Mouse (Mus musculus) intestine, embryonic 15.5 days (tissue): ENCODE data around the gene Gm5152. TPM values are rescaled to one million over a fixed set of nuclear protein-coding genes. Genes with fewer than 3 reads are reported as not detected.
"Not testable (repeated sequence)": the region's sequence is repeated elsewhere in the genome, so short reads cannot be mapped to it uniquely, and the experiment has no call there.

Experiments
- ATAC-seq: fragments of 200-750 bp; cut with Nextera tagmentation; 2 replicates; pipeline ENCODE4 v1.8.0; 2017; ENCODE audit warnings: moderate TSS enrichment, moderate library complexity
- H3K27ac ChIP-seq: fragments of 300-500 bp; sonication (generic); 2 replicates; pipeline ENCODE4 v1.5.1; 2015; ENCODE audit warnings: mild to moderate bottlenecking, inconsistent platforms
- H3K27me3 ChIP-seq: fragments of 300-500 bp; sonication (generic); replicated peaks from 2 replicates; pipeline ENCODE4 v1.6.1; 2015; ENCODE audit warnings: inconsistent platforms
- H3K36me3 ChIP-seq: fragments of 300-500 bp; sonication (generic); 2 replicates; pipeline ENCODE4 v1.6.1; 2015; ENCODE audit warnings: inconsistent platforms
- H3K4me1 ChIP-seq: fragments of 300-500 bp; sonication (generic); replicated peaks from 2 replicates; pipeline ENCODE4 v1.6.1; 2015; ENCODE audit warnings: inconsistent platforms
- H3K4me2 ChIP-seq: fragments of 300-500 bp; sonication (generic); replicated peaks from 2 replicates; pipeline ENCODE4 v1.6.1; 2015; ENCODE audit warnings: mild to moderate bottlenecking, inconsistent platforms
- H3K4me3 ChIP-seq: fragments of 300-500 bp; sonication (generic); replicated peaks from 2 replicates; pipeline ENCODE4 v1.5.1; 2015; ENCODE audit warnings: inconsistent platforms
- H3K9ac ChIP-seq: fragments of 300-500 bp; sonication (generic); 2 replicates; pipeline ENCODE4 v1.6.1; 2015; ENCODE audit warnings: inconsistent platforms
- H3K9me3 ChIP-seq: fragments of 300-500 bp; sonication (generic); 2 replicates; pipeline ENCODE4 v1.6.1; 2016; ENCODE audit warnings: inconsistent platforms
- WGBS: fragments of 180-500 bp; shearing (Covaris S2); methylation state at CpG from one replicate; pipeline ENCODE4 v1.1.7; 2015; 5-methylcytosine and 5-hydroxymethylcytosine counted together
- polyA plus RNA-seq: library from polyadenylated mRNA; unstranded; fragments of >200 nt; fragmentation: Nextera tagmentation; extraction: Ambion mirVana; gene quantifications from 2 replicates; pipeline ENCODE4 v1.2.1, GENCODE M21; 2015

Gm5152 gene
- polyA plus RNA-seq = not detected in 2 replicates

DNA sequence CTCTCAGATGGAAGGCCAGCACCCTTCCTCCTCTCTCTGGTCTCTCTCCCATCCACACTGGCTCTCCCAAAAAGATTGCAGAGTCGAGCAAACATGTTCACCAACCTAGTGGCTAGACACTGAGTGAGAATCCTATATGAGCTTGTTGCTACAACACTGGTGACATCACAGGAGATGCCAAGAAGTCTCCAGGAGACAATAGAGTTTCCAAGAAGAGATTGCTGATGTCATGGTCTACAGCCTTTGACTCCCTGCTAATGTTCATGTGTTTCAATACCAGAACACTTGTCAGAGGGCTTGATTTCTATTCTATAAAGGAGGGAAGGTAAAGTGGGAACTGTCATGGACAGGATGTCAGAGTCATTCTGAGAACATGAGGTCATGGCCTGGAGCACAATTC lies at the start of gene Gm5152:
Gene Gm5152 (minus strand): TSS at position 101 of the 400 bp plus-strand sequence.
- not testable (repeated sequence) for H3K27ac ChIP-seq, H3K4me1 ChIP-seq, H3K27me3 ChIP-seq, H3K9ac ChIP-seq, H3K4me2 ChIP-seq, H3K9me3 ChIP-seq, H3K36me3 ChIP-seq, ATAC-seq, H3K4me3 ChIP-seq
- no CpG with 5 or more reads among the region's 1 CpGs for WGBS

DNA sequence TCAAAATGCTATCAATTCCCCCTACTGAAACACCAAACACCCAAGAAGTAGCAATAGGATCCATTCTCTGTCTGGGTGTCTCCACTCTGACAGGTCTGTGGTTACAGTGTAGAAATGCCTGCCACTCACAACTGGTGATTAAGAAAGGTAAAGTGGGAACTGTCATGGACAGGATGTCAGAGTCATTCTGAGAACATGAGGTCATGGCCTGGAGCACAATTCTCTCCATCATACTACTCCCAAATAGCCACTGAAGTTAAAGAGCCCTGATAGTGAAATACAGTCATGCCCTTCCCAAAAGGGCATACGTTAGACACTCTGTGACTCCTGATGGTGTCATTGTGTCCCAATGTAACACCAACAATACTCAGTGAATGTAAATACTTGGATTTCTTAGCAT lies 8.4 kb upstream of the Gm5152 start:
- H3K36me3 ChIP-seq, H3K27me3 ChIP-seq, ATAC-seq, H3K4me2 ChIP-seq, H3K4me1 ChIP-seq, H3K27ac ChIP-seq, H3K9me3 ChIP-seq, H3K9ac ChIP-seq, H3K4me3 ChIP-seq: not testable (repeated sequence)
- 70% methylated on average over 1 of the region's 1 CpGs for WGBS

DNA sequence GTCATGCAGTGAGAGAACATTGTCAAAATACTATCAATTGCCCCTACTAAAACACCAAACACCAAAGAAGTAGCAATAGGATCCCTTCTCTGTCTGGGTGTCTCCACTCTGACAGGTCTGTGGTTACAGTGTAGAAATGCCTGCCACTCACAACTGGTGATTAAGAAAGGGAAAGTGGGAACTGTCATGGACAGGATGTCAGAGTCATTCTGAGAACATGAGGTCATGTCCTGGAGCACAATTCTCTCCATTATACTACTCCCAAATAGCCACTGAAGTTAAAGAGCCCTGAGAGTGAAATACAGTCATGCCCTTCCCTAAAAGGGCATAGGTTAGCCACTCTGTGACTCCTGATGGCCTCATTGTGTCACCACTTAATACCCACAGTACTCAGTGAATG lies 556 bp downstream of the Gm5152 start:
- not testable (repeated sequence) for H3K4me2 ChIP-seq, H3K27ac ChIP-seq, H3K36me3 ChIP-seq, ATAC-seq, H3K9ac ChIP-seq, H3K9me3 ChIP-seq, H3K4me3 ChIP-seq, H3K4me1 ChIP-seq, H3K27me3 ChIP-seq

DNA sequence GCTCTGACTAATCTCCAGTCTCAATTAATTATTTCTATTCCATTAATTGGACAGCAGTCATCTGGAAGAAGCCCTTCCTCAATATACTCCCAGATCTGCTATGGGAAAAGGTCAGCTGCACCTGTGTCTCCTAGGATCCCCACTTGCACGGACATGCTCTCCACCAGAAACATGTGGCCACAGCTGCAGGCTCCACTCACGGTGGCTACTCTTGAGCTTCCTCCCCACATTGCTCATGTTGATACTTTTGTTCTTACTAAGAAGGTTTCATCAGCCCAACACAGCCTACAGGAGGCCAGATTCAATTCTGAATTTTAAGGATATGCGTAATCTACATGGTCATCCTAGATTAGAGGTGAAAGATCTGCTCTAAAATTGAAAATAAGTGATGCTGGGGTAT lies 5.9 kb downstream of the Gm5152 start:
- H3K27me3 ChIP-seq, H3K27ac ChIP-seq, H3K9ac ChIP-seq, H3K36me3 ChIP-seq, H3K4me1 ChIP-seq, H3K4me3 ChIP-seq, H3K4me2 ChIP-seq, H3K9me3 ChIP-seq, ATAC-seq: not testable (repeated sequence)
- WGBS = 90% methylated on average over 3 of the region's 3 CpGs

DNA sequence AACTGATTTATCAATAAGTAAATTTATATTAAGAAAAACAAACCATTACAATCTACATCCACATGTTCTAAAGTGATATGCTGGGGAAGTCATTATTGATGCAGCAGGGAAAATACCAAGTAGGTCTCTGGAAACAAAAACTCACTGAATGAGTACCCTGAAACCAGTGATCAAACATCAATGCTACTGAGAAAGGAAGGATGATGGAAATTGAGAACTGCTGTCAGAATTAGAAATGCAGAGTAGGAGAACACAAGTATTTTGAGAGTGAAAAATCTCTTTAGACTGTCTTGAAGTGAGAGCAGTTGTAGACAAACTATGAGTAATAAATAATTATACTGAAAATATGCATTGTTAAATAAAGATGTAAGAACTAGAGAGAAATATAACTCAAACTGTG lies 26.0 kb downstream of the Gm5152 start:
- Histone ChIP-seq H3K4me3 (no peak overlapping the region), H3K36me3 (no peaks in the 10 kb centered on the region), H3K4me1 (no peaks in the 10 kb centered on the region), H3K9ac (no peak overlapping the region), H3K4me2 (no peak overlapping the region), H3K27ac (no peak overlapping the region), H3K9me3 (no peaks in the 10 kb centered on the region), H3K27me3 (no peaks in the 10 kb centered on the region)
- no peak for ATAC-seq

DNA sequence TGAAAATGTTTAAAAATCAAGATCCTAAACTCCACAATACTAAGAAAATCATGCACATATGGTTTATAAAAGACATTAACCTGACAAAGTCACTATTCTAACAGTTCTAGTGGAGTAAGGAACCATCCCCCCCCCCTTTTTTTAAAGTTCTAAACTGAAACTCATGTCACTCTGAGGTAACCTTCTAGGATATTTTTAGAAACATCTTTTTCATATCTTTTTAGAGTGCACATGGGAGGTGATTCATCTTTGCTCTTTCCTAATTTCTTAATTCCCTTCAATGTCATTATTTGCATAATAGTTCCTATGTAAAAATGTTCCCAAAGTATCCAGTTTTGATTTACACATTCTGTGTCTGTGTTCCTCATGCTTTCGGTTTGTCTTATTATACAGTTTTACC lies 43.3 kb downstream of the Gm5152 start:
- 73% methylated on average over 1 of the region's 1 CpGs for WGBS
- no peak for ATAC-seq
- no peaks in the 10 kb centered on the region for H3K9me3 ChIP-seq

DNA sequence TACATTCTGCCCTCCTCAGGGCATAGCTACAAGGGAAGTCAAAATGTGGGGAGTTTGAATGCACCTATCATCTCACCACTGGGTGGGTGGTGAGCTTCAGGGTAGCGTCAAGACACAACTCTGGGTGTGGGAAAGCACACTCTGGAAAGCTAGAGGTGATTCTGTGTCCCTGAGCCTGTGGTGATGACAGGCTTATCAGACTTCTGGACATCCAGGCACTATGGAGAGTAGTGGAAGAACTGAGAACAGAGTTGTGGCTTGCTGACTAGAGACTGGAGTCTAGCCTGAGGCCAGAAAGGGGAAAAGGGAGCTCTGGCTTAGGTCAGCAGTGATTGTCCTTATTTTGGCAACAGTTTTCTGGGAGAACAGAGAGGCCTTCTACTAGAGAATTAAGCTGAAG lies 49.4 kb downstream of the Gm5152 start:
- H3K36me3 ChIP-seq = no peaks in the 10 kb centered on the region
- H3K4me2 ChIP-seq = no peak overlapping the region
- H3K4me3 ChIP-seq = no peak overlapping the region
- no peaks in the 10 kb centered on the region for H3K9me3 ChIP-seq
- no peak overlapping the region for H3K27ac ChIP-seq
- no peak for ATAC-seq
- H3K9ac ChIP-seq = no peak overlapping the region
- WGBS = 73% methylated on average over 1 of the region's 1 CpGs
- H3K27me3 ChIP-seq = no peaks in the 10 kb centered on the region
- no peaks in the 10 kb centered on the region for H3K4me1 ChIP-seq

More for the DNA sequence above, 43.3 kb downstream of the Gm5152 start:
- no peak overlapping the region for H3K27ac ChIP-seq
- H3K36me3 ChIP-seq = no peaks in the 10 kb centered on the region
- H3K9ac ChIP-seq = no peak overlapping the region
- no peaks in the 10 kb centered on the region for H3K4me1 ChIP-seq
- no peak overlapping the region for H3K4me3 ChIP-seq
- no peak overlapping the region for H3K4me2 ChIP-seq
- H3K27me3 ChIP-seq = no peaks in the 10 kb centered on the region
